Mouse (Mus musculus) MEL (cell line): ENCODE data around the gene Serinc5. TPM values are rescaled to one million over a fixed set of nuclear protein-coding genes. Genes with fewer than 3 reads are reported as not detected.

ENCODE experiments used
- DNase-seq: peaks from one replicate; pipeline ENCODE4 v3.0.0; 2011; ENCODE audit warnings: low read depth, low spot score
- H3K27ac ChIP-seq: 2 replicates; pipeline ENCODE4 v1.5.1; 2012; ENCODE audit warnings: low read depth, mild to moderate bottlenecking, control low read depth, low read length, moderate library complexity; ENCODE audit not compliant: control insufficient read depth
- H3K27me3 ChIP-seq, 2 experiments: fragments of 150-350 bp in 1 of 2; sonication (generic) in 1 of 2; 2 replicates each; pipeline ENCODE4 v1.6.1; 2012; ENCODE audit warnings: low read length in 2 of 2, mild to moderate bottlenecking in 2 of 2, improper control_type of control experiment in 1 of 2, moderate library complexity in 1 of 2; ENCODE audit not compliant: insufficient read depth in 2 of 2, control insufficient read depth in 1 of 2
- H3K36me3 ChIP-seq, 2 experiments: 2 replicates each; pipeline ENCODE4 v1.6.1; 2012 to 2014; ENCODE audit warnings: low read length in 2 of 2, improper control_type of control experiment in 1 of 2, inconsistent platforms in 1 of 2, mild to moderate bottlenecking in 1 of 2; ENCODE audit not compliant: insufficient read depth in 2 of 2, control insufficient read depth in 1 of 2
- H3K4me1 ChIP-seq, 2 experiments: fragments of 150-350 bp in 1 of 2; sonication (generic) in 1 of 2; 2 replicates each; pipeline ENCODE4 v1.6.1; 2012; ENCODE audit warnings: low read length in 2 of 2, improper control_type of control experiment in 1 of 2, mild to moderate bottlenecking in 1 of 2; ENCODE audit not compliant: insufficient read depth in 2 of 2, control insufficient read depth in 1 of 2
- H3K4me3 ChIP-seq, 2 experiments: fragments of 150-350 bp in 1 of 2; sonication (generic) in 1 of 2; 2 replicates each; pipeline ENCODE4 v1.5.1; 2012; ENCODE audit warnings: low read depth in 2 of 2, low read length in 2 of 2, mild to moderate bottlenecking in 2 of 2, moderate library complexity in 2 of 2, control low read depth in 1 of 2, improper control_type of control experiment in 1 of 2; ENCODE audit not compliant: control insufficient read depth in 1 of 2, insufficient read depth in 1 of 2
- H3K79me2 ChIP-seq: 2 replicates; pipeline ENCODE4 v1.6.1; 2012; ENCODE audit warnings: mild to moderate bottlenecking, low read length, moderate library complexity; ENCODE audit not compliant: control insufficient read depth, poor library complexity, insufficient read depth
- H3K9ac ChIP-seq: 2 replicates; pipeline ENCODE4 v1.6.1; 2012; ENCODE audit warnings: low read depth, mild to moderate bottlenecking, control low read depth, low read length, moderate library complexity; ENCODE audit not compliant: control insufficient read depth, poor library complexity, severe bottlenecking
- H3K9me3 ChIP-seq: fragments of 150-350 bp; sonication (generic); replicated peaks from 2 replicates; pipeline ENCODE4 v1.6.1; 2012; ENCODE audit warnings: mild to moderate bottlenecking, low read length, improper control_type of control experiment, moderate library complexity; ENCODE audit not compliant: insufficient read depth
- BHLHE40 ChIP-seq: IDR thresholded peaks from 2 replicates; pipeline ENCODE4 v1.6.1; 2012; ENCODE audit warnings: low read depth, mild to moderate bottlenecking, inconsistent platforms, low read length, improper control_type of control experiment, borderline replicate concordance
- CHD1 ChIP-seq: IDR thresholded peaks from 2 replicates; pipeline ENCODE4 v1.6.1; 2012; ENCODE audit warnings: low read depth, mild to moderate bottlenecking, inconsistent platforms, low read length, improper control_type of control experiment
- CHD2 ChIP-seq: IDR thresholded peaks from 2 replicates; pipeline ENCODE4 v1.6.1; 2011; ENCODE audit warnings: low read length, improper control_type of control experiment
- E2F4 ChIP-seq: IDR thresholded peaks from 2 replicates; pipeline ENCODE4 v1.6.1; 2011; ENCODE audit warnings: low read depth, low read length, improper control_type of control experiment, borderline replicate concordance
- ELF1 ChIP-seq: IDR thresholded peaks from 2 replicates; pipeline ENCODE4 v1.6.1; 2014; ENCODE audit warnings: low read depth, mild to moderate bottlenecking, inconsistent platforms, low read length, improper control_type of control experiment, moderate library complexity
- EP300 ChIP-seq, 2 experiments: IDR thresholded peaks; 2 replicates each; pipeline ENCODE4 v1.6.1; 2011; ENCODE audit warnings: improper control_type of control experiment in 2 of 2, low read length in 2 of 2, low read depth in 1 of 2, mild to moderate bottlenecking in 1 of 2
- ETS1 ChIP-seq: IDR thresholded peaks from 2 replicates; pipeline ENCODE4 v1.6.1; 2012; ENCODE audit warnings: low read depth, mild to moderate bottlenecking, inconsistent platforms, low read length, improper control_type of control experiment, moderate library complexity
- GABPA ChIP-seq: IDR thresholded peaks from 2 replicates; pipeline ENCODE4 v1.6.1; 2012; ENCODE audit warnings: low read depth, mild to moderate bottlenecking, inconsistent platforms, low read length, improper control_type of control experiment, moderate library complexity
- GATA1 ChIP-seq: IDR thresholded peaks from 2 replicates; pipeline ENCODE4 v1.6.1; 2011; ENCODE audit warnings: low read depth, low read length, improper control_type of control experiment
- KAT2A ChIP-seq: conservative IDR thresholded peaks from 2 replicates; pipeline ENCODE4 v1.6.1; 2012; ENCODE audit warnings: low read depth, low read length, improper control_type of control experiment, inconsistent platforms
- MAFK ChIP-seq: IDR thresholded peaks from 2 replicates; pipeline ENCODE4 v1.6.1; 2011; ENCODE audit warnings: low read depth, mild to moderate bottlenecking, low read length, improper control_type of control experiment, borderline replicate concordance
- MAX ChIP-seq: IDR thresholded peaks from 2 replicates; pipeline ENCODE4 v1.6.1; 2011; ENCODE audit warnings: low read length, improper control_type of control experiment
- MYB ChIP-seq: IDR thresholded peaks from 2 replicates; pipeline ENCODE4 v1.6.1; 2011; ENCODE audit warnings: mild to moderate bottlenecking, low read depth, low read length, improper control_type of control experiment
- POLR2A ChIP-seq, 2 experiments: IDR thresholded peaks; 2 replicates each; pipeline ENCODE4 v1.6.1; 2011 to 2012; ENCODE audit warnings: low read length in 2 of 2, mild to moderate bottlenecking in 2 of 2, control low read depth in 1 of 2, improper control_type of control experiment in 1 of 2, low read depth in 1 of 2, moderate library complexity in 1 of 2; ENCODE audit not compliant: control insufficient read depth in 1 of 2, insufficient read depth in 1 of 2, poor library complexity in 1 of 2
- POLR2AphosphoS5 ChIP-seq: IDR thresholded peaks from 2 replicates; pipeline ENCODE4 v1.6.1; 2012; ENCODE audit warnings: low read depth, borderline replicate concordance, mild to moderate bottlenecking, inconsistent platforms, low read length, moderate library complexity, mixed read lengths
- RAD21 ChIP-seq: IDR thresholded peaks from 2 replicates; pipeline ENCODE4 v1.6.1; 2011; ENCODE audit warnings: mild to moderate bottlenecking, low read depth, low read length, improper control_type of control experiment
- TBP ChIP-seq: IDR thresholded peaks from 2 replicates; pipeline ENCODE4 v1.8.0; 2011; ENCODE audit warnings: low read depth, low read length, improper control_type of control experiment
- TCF12 ChIP-seq: IDR thresholded peaks from 2 replicates; pipeline ENCODE4 v1.6.1; 2014; ENCODE audit warnings: low read depth, mild to moderate bottlenecking, inconsistent platforms, low read length, improper control_type of control experiment, moderate library complexity
- UBTF ChIP-seq: IDR thresholded peaks from 2 replicates; pipeline ENCODE4 v1.6.1; 2012; ENCODE audit warnings: low read depth, mild to moderate bottlenecking, inconsistent platforms, low read length, improper control_type of control experiment, moderate library complexity, borderline replicate concordance; ENCODE audit not compliant: insufficient read depth
- USF2 ChIP-seq, 2 experiments: IDR thresholded peaks; 2 replicates each; pipeline ENCODE4 v1.6.1; 2011 to 2012; ENCODE audit warnings: improper control_type of control experiment in 2 of 2, low read length in 2 of 2, borderline replicate concordance in 1 of 2, inconsistent platforms in 1 of 2, low read depth in 1 of 2, mild to moderate bottlenecking in 1 of 2; ENCODE audit not compliant: insufficient read depth in 1 of 2
- polyA plus RNA-seq, 2 experiments: library from polyadenylated mRNA; stranded (reverse) in 1 of 2; unstranded in 1 of 2; fragments of >175 nt in 1 of 2; fragments of >200 nt in 1 of 2; gene quantifications; 2 replicates each; pipeline versions ENCODE4 v1.2.1 to v1.2.4; 2012; ENCODE audit warnings: low replicate concordance in 2 of 2, low read depth in 1 of 2; ENCODE audit not compliant: insufficient read length in 2 of 2, insufficient read depth in 1 of 2, missing spikeins in 1 of 2
- total RNA-seq: library from RNA; depleted of rRNA; stranded (reverse); fragments of 300-350 nt; gene quantifications from 2 replicates; pipeline ENCODE4 v1.2.3, GENCODE M21; 2012

Serinc5 gene
- total and polyA plus RNA-seq, 3 experiments = 4.0 to 8.8 TPM; not detected in 1

DNA sequence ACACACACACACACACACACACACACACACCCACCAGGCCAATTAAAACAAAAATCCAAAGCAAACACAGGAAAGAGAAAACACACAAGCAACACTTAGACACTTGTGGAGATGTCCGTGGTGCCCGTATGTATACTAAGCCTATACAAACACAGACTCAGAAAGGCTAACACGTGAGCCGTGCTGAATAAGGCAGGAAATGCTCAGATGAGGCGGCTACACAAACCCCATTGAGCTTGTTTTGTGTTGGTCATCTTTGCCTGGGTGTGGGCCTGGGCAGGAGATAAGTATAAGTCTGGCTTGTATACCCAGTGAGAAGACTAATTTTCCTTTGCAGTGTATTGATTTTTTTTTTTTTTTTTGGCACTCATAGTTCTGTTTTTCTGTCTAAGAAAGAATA lies 91.1 kb downstream of the Serinc5 start:
- Histone ChIP-seq H3K79me2 (no peaks in the 10 kb centered on the region), H3K9me3 (no peaks in the 10 kb centered on the region), H3K36me3 (no peaks in the 10 kb centered on the region), H3K27me3 (no peaks in the 10 kb centered on the region), H3K4me3 (no peak overlapping the region), H3K4me1 (no peaks in the 10 kb centered on the region), H3K9ac (no peak overlapping the region), H3K27ac (no peak overlapping the region)
- TF ChIP-seq MAFK (no peak), MAX (no peak), EP300 (IDR thresholded peaks at IDR 0.05; ENCODE audit: low read depth in 1 of 2, low read length in 2 of 2) (no peak), GATA1 (no peak), USF2 (IDR thresholded peaks at IDR 0.05; ENCODE audit: borderline replicate concordance in 1 of 2, insufficient read depth in 1 of 2, low read depth in 1 of 2, low read length in 2 of 2) (no peak), GABPA (no peak), KAT2A (no peak), POLR2A (IDR thresholded peaks at IDR 0.05; ENCODE audit: control insufficient read depth in 1 of 2, insufficient read depth in 1 of 2, low read depth in 1 of 2, low read length in 2 of 2, poor library complexity in 1 of 2) (no peak), ETS1 (no peak), UBTF (no peak), ELF1 (no peak)
- DNase-seq = no peak

DNA sequence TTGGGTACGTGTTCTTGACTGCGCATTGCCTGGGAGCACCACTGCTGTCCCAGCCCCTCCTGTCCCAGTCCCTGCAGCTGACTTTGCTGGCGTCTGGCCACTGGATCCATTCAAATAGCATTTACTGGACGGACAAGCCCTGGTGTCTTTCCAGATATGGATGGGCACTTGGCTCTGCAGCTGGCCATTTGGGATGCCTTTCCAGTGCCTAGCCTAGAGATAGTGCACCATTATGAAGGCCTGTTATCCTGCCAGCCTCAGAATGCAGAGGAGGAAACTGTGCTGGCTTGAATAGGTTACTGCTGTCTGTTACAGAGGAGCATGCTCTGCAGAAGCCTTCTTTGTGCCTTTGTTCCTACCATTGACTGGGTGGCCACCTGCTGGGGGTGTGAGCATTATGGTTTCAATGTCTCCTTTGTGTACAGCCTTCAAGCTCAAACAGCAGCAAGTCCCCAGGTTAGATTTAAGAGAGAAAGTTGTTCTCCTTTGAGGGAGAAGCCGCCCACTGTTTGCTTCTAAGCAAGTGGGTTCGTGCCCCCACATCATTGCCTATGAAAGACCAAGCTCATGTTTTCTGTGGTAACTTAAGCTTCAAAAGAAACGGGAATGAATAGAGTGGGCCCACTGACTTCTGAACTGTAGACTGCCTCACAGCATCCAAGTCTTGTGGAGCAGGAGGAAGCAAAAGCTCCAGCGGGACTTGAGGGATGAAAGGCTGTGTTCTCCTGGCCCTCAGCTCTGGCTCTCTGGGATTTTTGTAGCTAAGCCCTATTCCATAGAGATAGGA lies 92.5 kb downstream of the Serinc5 start:
- Histone ChIP-seq H3K4me1 (no peaks in the 10 kb centered on the region), H3K9me3 (no peaks in the 10 kb centered on the region), H3K27me3 (no peaks in the 10 kb centered on the region), H3K79me2 (no peaks in the 10 kb centered on the region), H3K27ac (no peak overlapping the region), H3K9ac (no peak overlapping the region), H3K36me3 (no peaks in the 10 kb centered on the region), H3K4me3 (no peak overlapping the region)
- TF ChIP-seq TCF12 (no peak), MYB (no peak), POLR2AphosphoS5 (no peak), KAT2A (no peak), MAFK (no peak), E2F4 (no peak), POLR2A (IDR thresholded peaks at IDR 0.05; ENCODE audit: control insufficient read depth in 1 of 2, insufficient read depth in 1 of 2, low read depth in 1 of 2, low read length in 2 of 2, poor library complexity in 1 of 2) (no peak), ETS1 (no peak), TBP (no peak), BHLHE40 (no peak), RAD21 (no peak), CHD1 (no peak), EP300 (IDR thresholded peaks at IDR 0.05; ENCODE audit: low read depth in 1 of 2, low read length in 2 of 2) (no peak), CHD2 (no peak)
- DNase-seq = no peak
